Mouse (Mus musculus) neural tube, embryonic 11.5 days (tissue): Measurements from ENCODE around the gene Atf1. TPM values are rescaled to one million over a fixed set of nuclear protein-coding genes. Genes with fewer than 3 reads are reported as not detected.
"Not testable (repeated sequence)": the region's sequence is repeated elsewhere in the genome, so short reads cannot be mapped to it uniquely, and the experiment has no call there.

Experiments used
- ATAC-seq: fragments of 200-750 bp; cut with Nextera tagmentation; 2 replicates; pipeline ENCODE4 v1.8.0; 2017; ENCODE audit warnings: moderate number of reproducible peaks, mild to moderate bottlenecking, moderate TSS enrichment, moderate library complexity; ENCODE audit not compliant: insufficient read depth, low FRiP score, low TSS enrichment
- DNase-seq: peaks from one replicate; pipeline ENCODE4 v3.0.0-alpha.2; 2015; ENCODE audit warnings: low spot score
- H3K27ac ChIP-seq: fragments of 300-500 bp; sonication (generic); 2 replicates; pipeline ENCODE4 v1.5.1; 2014; ENCODE audit warnings: low read depth, mild to moderate bottlenecking, low read length
- H3K27me3 ChIP-seq: fragments of 300-500 bp; sonication (generic); 2 replicates; pipeline ENCODE4 v1.6.1; 2014; ENCODE audit warnings: mild to moderate bottlenecking, low read length, mixed read lengths; ENCODE audit not compliant: control insufficient read depth, insufficient read depth
- H3K36me3 ChIP-seq: fragments of 300-500 bp; sonication (generic); 2 replicates; pipeline ENCODE4 v1.6.1; 2014; ENCODE audit warnings: mild to moderate bottlenecking, low read length, moderate library complexity, mixed read lengths; ENCODE audit not compliant: control insufficient read depth, insufficient read depth
- H3K4me1 ChIP-seq: fragments of 300-500 bp; sonication (generic); 2 replicates; pipeline ENCODE4 v1.6.1; 2014; ENCODE audit warnings: low read length, mixed read lengths; ENCODE audit not compliant: control insufficient read depth, insufficient read depth
- H3K4me2 ChIP-seq: fragments of 300-500 bp; sonication (generic); 2 replicates; pipeline ENCODE4 v1.6.1; 2014; ENCODE audit warnings: low read depth, mild to moderate bottlenecking, moderate library complexity
- H3K4me3 ChIP-seq: fragments of 300-500 bp; sonication (generic); 2 replicates; pipeline ENCODE4 v1.5.1; 2014; ENCODE audit warnings: low read depth, low read length
- H3K9ac ChIP-seq: fragments of 300-500 bp; sonication (generic); 2 replicates; pipeline ENCODE4 v1.6.1; 2014; ENCODE audit warnings: mild to moderate bottlenecking, low read length
- H3K9me3 ChIP-seq: fragments of 300-500 bp; sonication (generic); 2 replicates; pipeline ENCODE4 v1.6.1; 2016; ENCODE audit warnings: low read length; ENCODE audit not compliant: control insufficient read depth
- WGBS: fragments of 180-500 bp; shearing (Covaris S2); extraction: QIAGEN DNeasy Blood & Tissue Kit; methylation state at CpG from one replicate; pipeline ENCODE4 v1.1.7; 2014; 5-methylcytosine and 5-hydroxymethylcytosine counted together
- polyA plus RNA-seq: library from polyadenylated mRNA; unstranded; fragments of >200 nt; fragmentation: Nextera tagmentation; extraction: Ambion mirVana; gene quantifications from 2 replicates; pipeline ENCODE4 v1.2.1, GENCODE M21; 2014

The Atf1 gene
- polyA plus RNA-seq, 1 experiment from 2014 or later = 24.5 TPM

DNA sequence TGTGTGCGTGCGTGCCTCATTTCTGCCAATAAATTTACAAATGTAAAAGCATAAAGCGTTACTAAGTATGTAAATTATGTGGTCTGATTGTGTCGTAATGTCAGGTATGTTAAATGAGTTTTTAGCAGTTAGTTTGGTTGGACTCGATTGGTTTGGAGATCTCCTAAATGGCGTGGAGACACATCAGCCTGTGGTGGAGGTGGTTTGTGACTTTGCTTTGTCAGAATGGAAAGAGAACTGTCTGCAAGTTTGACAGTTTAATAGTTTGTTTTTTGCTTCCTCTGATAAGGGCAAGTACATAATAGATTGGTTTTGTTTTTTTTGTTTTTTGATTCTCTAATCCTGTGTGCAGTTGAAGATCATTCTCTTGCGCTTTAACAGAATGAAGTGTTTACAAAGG lies 32.7 kb downstream of the Atf1 start:
- H3K4me2 ChIP-seq, H3K27ac ChIP-seq, ATAC-seq, H3K9ac ChIP-seq, H3K27me3 ChIP-seq, DNase-seq, H3K4me3 ChIP-seq, H3K9me3 ChIP-seq, H3K4me1 ChIP-seq: not testable (repeated sequence)
- H3K36me3 ChIP-seq = peaks cover 15% of the 10 kb centered on the region
- 95% methylated on average over 6 of the region's 7 CpGs for WGBS

DNA sequence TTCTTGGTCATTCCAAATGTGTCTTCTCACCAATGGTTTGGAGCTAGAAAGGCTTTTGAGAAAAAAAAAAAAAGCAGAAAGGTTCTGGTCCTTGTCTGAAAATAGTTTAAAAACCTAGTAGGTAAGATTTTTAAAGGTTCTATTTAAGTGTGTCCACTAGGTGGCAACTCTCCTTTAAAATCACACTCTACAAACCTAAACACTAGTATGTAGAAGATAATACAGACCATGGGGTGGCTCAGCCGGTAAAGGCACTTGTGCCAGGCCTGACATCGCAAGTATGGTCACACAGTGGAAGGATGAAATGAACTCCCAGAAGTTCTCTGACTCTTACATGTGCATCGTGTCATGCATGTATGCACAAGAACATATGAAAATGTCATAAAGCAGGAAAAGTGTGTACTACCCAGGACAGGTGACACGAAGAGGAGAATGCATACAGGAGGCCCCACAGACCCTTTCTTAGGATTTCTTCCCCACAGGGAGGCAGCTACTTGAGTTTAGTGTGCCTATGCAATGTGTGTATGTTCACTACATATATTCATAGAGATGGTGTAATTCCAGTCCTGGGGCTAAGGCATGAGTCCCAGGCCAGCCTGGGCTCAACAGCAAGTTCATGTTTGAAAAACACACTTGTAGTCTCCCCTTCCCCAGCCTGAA lies 35.8 kb downstream of the Atf1 start:
- no peak overlapping the region for H3K27ac ChIP-seq
- no peak for ATAC-seq
- H3K4me3 ChIP-seq = no peak overlapping the region
- H3K9me3 ChIP-seq = no peaks in the 10 kb centered on the region
- H3K27me3 ChIP-seq = no peaks in the 10 kb centered on the region
- H3K36me3 ChIP-seq = peaks cover 5% of the 10 kb centered on the region; the same call in 1 of the 2 replicates
- 29% methylated on average over 4 of the region's 4 CpGs for WGBS
- H3K9ac ChIP-seq = no peak overlapping the region
- DNase-seq = no peak
- no peak overlapping the region for H3K4me2 ChIP-seq
- H3K4me1 ChIP-seq = no peaks in the 10 kb centered on the region

DNA sequence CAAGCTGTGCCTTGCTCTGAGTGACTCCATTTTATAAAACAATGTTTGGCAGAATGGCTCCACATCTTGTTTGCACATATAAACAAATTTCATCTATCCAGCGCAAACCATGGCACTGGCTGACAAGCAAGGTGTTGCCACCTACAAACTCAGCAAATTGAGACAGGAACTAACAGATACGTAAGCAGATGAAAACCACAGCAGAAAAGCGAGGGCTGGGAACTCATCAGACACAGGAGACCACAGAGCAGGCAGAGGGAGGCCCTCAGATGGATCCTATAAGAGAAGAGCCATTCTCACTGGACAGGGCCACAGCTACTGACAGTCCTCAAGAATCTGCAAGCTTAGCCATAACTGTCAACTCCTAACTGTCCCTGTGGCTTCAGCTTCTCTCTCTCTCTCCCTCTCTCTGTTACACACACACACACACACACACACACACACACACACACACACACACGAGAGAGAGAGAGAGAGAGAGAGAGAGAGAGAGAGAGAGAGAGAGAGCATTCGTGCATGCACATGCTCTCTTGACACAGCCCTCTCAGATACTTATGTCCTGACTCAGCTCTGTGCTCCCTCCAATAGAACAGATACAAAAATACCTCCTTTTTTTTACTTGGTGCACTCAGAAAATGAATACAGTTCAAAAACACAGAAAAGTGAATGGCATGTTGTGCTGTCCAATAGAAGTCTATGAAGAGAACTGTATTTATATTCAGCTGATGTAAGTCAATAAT lies 38.1 kb downstream of the Atf1 start:
- WGBS = 90% methylated on average over 4 of the region's 5 CpGs
- H3K36me3 ChIP-seq = no peaks in the 10 kb centered on the region
- no peak for DNase-seq
- H3K4me2 ChIP-seq = no peak overlapping the region
- no peak overlapping the region for H3K27ac ChIP-seq
- H3K4me3 ChIP-seq = no peak overlapping the region
- no peaks in the 10 kb centered on the region for H3K4me1 ChIP-seq
- no peaks in the 10 kb centered on the region for H3K9me3 ChIP-seq
- no peak for ATAC-seq
- no peak overlapping the region for H3K9ac ChIP-seq
- no peaks in the 10 kb centered on the region for H3K27me3 ChIP-seq

DNA sequence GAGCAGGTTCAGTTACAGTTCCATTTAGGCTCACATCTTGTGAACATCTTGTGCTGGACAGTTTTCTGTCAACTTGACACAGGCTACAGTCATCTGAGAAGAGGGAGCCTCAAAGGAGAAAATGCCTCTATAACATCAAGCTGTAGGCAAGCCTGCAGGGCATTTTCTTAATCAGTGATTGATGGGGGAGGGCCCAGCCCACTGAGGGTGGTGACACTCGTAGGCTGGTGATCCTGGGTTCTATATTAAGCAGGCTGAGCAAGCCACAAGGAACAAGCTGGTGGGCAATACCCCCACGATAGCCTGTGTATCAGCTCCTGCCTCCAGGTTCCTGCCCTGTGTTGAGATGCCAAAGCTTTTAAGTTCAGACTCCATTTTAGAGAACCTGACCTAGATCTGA lies 41.3 kb downstream of the Atf1 start:
- DNase-seq (no peak), ATAC-seq (no peak)
- Histone ChIP-seq H3K4me3 (no peak overlapping the region), H3K4me2 (no peak overlapping the region), H3K4me1 (no peaks in the 10 kb centered on the region), H3K27me3 (no peaks in the 10 kb centered on the region), H3K9me3 (no peaks in the 10 kb centered on the region), H3K27ac (no peak overlapping the region), H3K36me3 (no peaks in the 10 kb centered on the region), H3K9ac (no peak overlapping the region)
- 78% methylated on average over 2 of the region's 2 CpGs for WGBS

DNA sequence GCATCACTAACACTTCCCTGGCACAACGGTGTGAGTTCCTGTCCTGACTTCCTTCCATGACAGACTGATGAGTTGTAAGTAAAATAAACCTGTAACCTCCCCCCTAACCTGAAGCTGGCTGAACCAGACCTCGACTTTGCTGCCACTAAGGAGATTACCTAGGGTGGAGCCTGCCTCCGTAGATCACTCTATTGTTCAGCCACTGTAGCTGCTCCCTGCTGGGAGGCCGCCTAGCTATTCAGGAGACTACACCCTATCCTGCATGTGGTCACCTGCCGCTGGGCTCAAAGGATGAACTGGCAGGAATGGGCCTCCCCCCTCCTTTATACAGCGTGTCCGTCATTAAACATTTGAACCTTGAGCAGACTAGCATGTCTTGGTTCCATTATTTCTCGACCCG lies 42.2 kb downstream of the Atf1 start:
- Histone ChIP-seq H3K4me2 (no peak overlapping the region), H3K9me3 (no peaks in the 10 kb centered on the region), H3K27ac (no peak overlapping the region), H3K9ac (no peak overlapping the region), H3K4me1 (no peaks in the 10 kb centered on the region), H3K27me3 (no peaks in the 10 kb centered on the region), H3K4me3 (no peak overlapping the region), H3K36me3 (no peaks in the 10 kb centered on the region)
- DNase-seq (no peak), ATAC-seq (no peak)
- WGBS = 20% methylated on average over 9 of the region's 9 CpGs

DNA sequence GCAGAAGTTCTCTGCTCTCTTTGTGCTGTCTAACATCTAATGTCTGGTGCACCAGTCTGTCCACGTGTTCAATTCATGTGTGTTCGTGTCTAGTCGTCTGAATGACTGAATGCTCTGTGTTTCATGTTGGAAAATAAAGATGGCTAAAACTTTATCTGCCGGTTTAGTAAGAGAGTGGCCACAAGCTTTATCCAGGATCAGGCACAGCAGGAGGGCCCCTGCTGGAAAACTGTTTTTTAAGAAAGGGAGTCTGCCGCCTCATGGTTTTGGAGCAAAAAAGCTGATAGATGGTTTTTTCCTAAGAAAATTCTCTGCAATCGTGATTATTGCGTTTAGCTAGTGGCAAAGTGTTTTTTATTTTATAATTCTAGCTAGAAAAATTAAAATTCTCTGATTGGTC lies 43.0 kb downstream of the Atf1 start:
- not testable (repeated sequence) for H3K4me2 ChIP-seq, DNase-seq, H3K4me1 ChIP-seq, H3K9ac ChIP-seq, H3K9me3 ChIP-seq, H3K36me3 ChIP-seq, H3K27ac ChIP-seq, ATAC-seq, H3K4me3 ChIP-seq, H3K27me3 ChIP-seq
- 32% methylated on average over 7 of the region's 7 CpGs for WGBS

DNA sequence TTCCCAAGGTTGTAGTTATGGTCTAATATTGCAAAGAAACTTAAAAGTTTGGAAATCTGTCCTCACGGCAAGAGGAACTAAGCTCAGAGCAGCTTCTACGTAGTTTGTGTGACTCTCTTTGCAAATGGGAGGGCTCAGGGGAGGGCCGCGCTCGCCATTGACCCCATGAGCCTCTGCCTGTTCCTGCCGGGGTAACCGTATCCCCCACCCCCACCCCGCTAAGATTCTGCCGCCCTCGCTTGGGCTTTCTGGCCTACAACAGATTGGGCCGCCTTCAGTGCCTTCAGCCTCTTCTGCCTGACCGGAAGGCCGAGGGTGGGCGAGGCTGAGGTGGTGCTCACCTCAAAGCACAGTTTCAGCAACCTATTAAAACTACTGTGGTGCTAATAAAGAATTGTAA lies 43.8 kb downstream of the Atf1 start:
- no peak overlapping the region for H3K9ac ChIP-seq
- H3K9me3 ChIP-seq = no peaks in the 10 kb centered on the region
- DNase-seq = no peak
- H3K4me3 ChIP-seq = no peak overlapping the region
- H3K27me3 ChIP-seq = no peaks in the 10 kb centered on the region
- WGBS = 55% methylated on average over 14 of the region's 14 CpGs
- no peak overlapping the region for H3K27ac ChIP-seq
- no peak for ATAC-seq
- no peak overlapping the region for H3K4me2 ChIP-seq
- H3K36me3 ChIP-seq = no peaks in the 10 kb centered on the region
- H3K4me1 ChIP-seq = no peaks in the 10 kb centered on the region

DNA sequence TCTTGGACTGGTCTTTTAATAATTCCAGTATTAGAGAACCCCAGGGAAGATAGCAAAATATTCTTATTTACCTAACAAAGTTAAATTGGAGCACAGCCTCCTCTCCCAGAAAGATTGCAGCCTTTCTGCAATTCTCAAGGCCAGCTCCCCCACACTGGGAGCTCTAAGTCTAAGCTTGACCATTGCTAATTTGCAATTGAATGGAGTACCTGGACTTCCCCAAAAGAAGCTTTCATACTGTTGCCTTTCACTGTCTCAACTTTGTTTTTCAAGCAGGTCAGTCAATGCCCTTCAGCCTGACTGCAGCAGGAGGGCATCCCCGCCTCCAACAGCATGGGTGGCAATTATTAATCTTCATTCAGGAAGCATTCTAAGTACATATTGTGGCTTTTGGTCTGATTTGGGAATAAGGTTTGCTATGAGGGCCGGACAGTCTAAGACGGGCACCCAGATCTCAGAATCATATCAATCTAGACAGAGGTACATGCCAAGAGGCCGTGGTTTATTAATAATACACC lies 46.2 kb downstream of the Atf1 start:
- not testable (repeated sequence) for H3K27ac ChIP-seq, H3K9me3 ChIP-seq, H3K36me3 ChIP-seq, H3K9ac ChIP-seq, DNase-seq, ATAC-seq, H3K4me3 ChIP-seq, H3K27me3 ChIP-seq, H3K4me2 ChIP-seq, H3K4me1 ChIP-seq
- WGBS = 93% methylated on average over 4 of the region's 4 CpGs
